Mouse (Mus musculus) ES-Bruce4 (cell line): ENCODE results near the gene Siah3. TPM values are rescaled to one million over a fixed set of nuclear protein-coding genes. Genes with fewer than 3 reads are reported as not detected.
"Not testable (repeated sequence)": the region's sequence is repeated elsewhere in the genome, so short reads cannot be mapped to it uniquely, and the experiment has no call there.

Experiments used
- H3K27ac ChIP-seq: 2 replicates; pipeline ENCODE4 v1.5.1; 2012; ENCODE audit warnings: low read length, inconsistent platforms; ENCODE audit not compliant: insufficient read depth
- H3K27me3 ChIP-seq: 2 replicates; pipeline ENCODE4 v1.6.1; 2012; ENCODE audit warnings: mild to moderate bottlenecking, low read length, inconsistent platforms; ENCODE audit not compliant: control insufficient read depth, poor library complexity, insufficient read depth, severe bottlenecking
- H3K36me3 ChIP-seq: 2 replicates; pipeline ENCODE4 v1.6.1; 2012; ENCODE audit warnings: inconsistent platforms, mild to moderate bottlenecking, low read length, moderate library complexity; ENCODE audit not compliant: control insufficient read depth, poor library complexity, insufficient read depth, severe bottlenecking
- H3K4me1 ChIP-seq: one replicate; pipeline ENCODE4 v1.8.1; 2011; ENCODE audit warnings: low read length; ENCODE audit not compliant: control insufficient read depth, insufficient read depth
- H3K4me3 ChIP-seq: 2 replicates; pipeline ENCODE4 v1.5.1; 2011; ENCODE audit warnings: low read depth, mild to moderate bottlenecking, low read length
- H3K9ac ChIP-seq: 2 replicates; pipeline ENCODE4 v1.6.1; 2012; ENCODE audit warnings: low read depth, mild to moderate bottlenecking, inconsistent platforms; ENCODE audit not compliant: poor library complexity, severe bottlenecking
- H3K9me3 ChIP-seq: replicated peaks from 2 replicates; pipeline ENCODE4 v1.6.1; 2012; ENCODE audit warnings: mild to moderate bottlenecking, low read length, inconsistent platforms; ENCODE audit not compliant: control insufficient read depth, poor library complexity, insufficient read depth, severe bottlenecking
- CTCF ChIP-seq: IDR thresholded peaks from one replicate; pipeline ENCODE4 v1.8.1; 2011; ENCODE audit warnings: low read depth, low read length
- EP300 ChIP-seq: IDR thresholded peaks from 2 replicates; pipeline ENCODE4 v1.6.1; 2011; ENCODE audit warnings: low read depth, low read length; ENCODE audit not compliant: insufficient read depth
- POLR2A ChIP-seq: IDR thresholded peaks from one replicate; pipeline ENCODE4 v1.8.1; 2011; ENCODE audit warnings: low read length; ENCODE audit not compliant: insufficient read depth
- polyA plus RNA-seq: library from polyadenylated mRNA; stranded (reverse); fragments of >200 nt; gene quantifications from 2 replicates; pipeline ENCODE4 v1.2.4, GENCODE M21; 2011; ENCODE audit warnings: low read depth; ENCODE audit not compliant: missing spikeins, insufficient read depth, insufficient read length

The Siah3 gene
- polyA plus RNA-seq, 1 experiment = not detected

- no peaks in the 10 kb centered on the region for H3K27me3 ChIP-seq
- no peak overlapping the region for H3K4me3 ChIP-seq
- no peaks in the 10 kb centered on the region for H3K36me3 ChIP-seq
- H3K27ac ChIP-seq = no peak overlapping the region
- TF ChIP-seq CTCF (no peak), EP300 (no peak), POLR2A (no peak)
- H3K9ac ChIP-seq = no peak overlapping the region
- peaks cover 11% of the 10 kb centered on the region for H3K9me3 ChIP-seq
- no peaks in the 10 kb centered on the region for H3K4me1 ChIP-seq
Measured at GRCm38 (mm10) chr14:75431173-75431786, 24.5 kb upstream of the Siah3 start.

- TF ChIP-seq CTCF (no peak), EP300 (no peak), POLR2A (no peak)
- no peak overlapping the region for H3K27ac ChIP-seq
- H3K9ac ChIP-seq = no peak overlapping the region
- H3K36me3 ChIP-seq = no peaks in the 10 kb centered on the region
- no peaks in the 10 kb centered on the region for H3K27me3 ChIP-seq
- H3K9me3 ChIP-seq = peaks cover 11% of the 10 kb centered on the region
- H3K4me1 ChIP-seq = no peaks in the 10 kb centered on the region
- no peak overlapping the region for H3K4me3 ChIP-seq
Measured at GRCm38 (mm10) chr14:75432850-75433249, 22.9 kb upstream of the Siah3 start.

- Histone ChIP-seq H3K27ac (no peak overlapping the region), H3K9ac (no peak overlapping the region), H3K4me3 (no peak overlapping the region), H3K9me3 (peaks cover 11% of the 10 kb centered on the region), H3K4me1 (no peaks in the 10 kb centered on the region), H3K27me3 (no peaks in the 10 kb centered on the region), H3K36me3 (no peaks in the 10 kb centered on the region)
- TF ChIP-seq POLR2A (no peak), CTCF (no peak), EP300 (no peak)
Measured at GRCm38 (mm10) chr14:75434576-75434975, 21.2 kb upstream of the Siah3 start.

- Histone ChIP-seq H3K4me1 (no peaks in the 10 kb centered on the region), H3K9ac (no peak overlapping the region), H3K27ac (no peak overlapping the region), H3K4me3 (no peak overlapping the region), H3K9me3 (no peaks in the 10 kb centered on the region), H3K36me3 (no peaks in the 10 kb centered on the region), H3K27me3 (no peaks in the 10 kb centered on the region)
- no peak for TF ChIP-seq POLR2A
- no peak for TF ChIP-seq CTCF
Measured at GRCm38 (mm10) chr14:75444486-75445105, 11.2 kb upstream of the Siah3 start.

GRCm38 (mm10) chr14:75445281-75445947 lies 10.4 kb upstream of the Siah3 start:
- no peaks in the 10 kb centered on the region for H3K36me3 ChIP-seq
- H3K9me3 ChIP-seq = no peaks in the 10 kb centered on the region
- no peak overlapping the region for H3K9ac ChIP-seq
- no peaks in the 10 kb centered on the region for H3K27me3 ChIP-seq
- TF ChIP-seq EP300 = no peak
- no peak for TF ChIP-seq CTCF
- TF ChIP-seq POLR2A = no peak
- no peak overlapping the region for H3K27ac ChIP-seq
- H3K4me1 ChIP-seq = no peaks in the 10 kb centered on the region
- H3K4me3 ChIP-seq = no peak overlapping the region

- TF ChIP-seq POLR2A (no peak), CTCF (no peak), EP300 (no peak)
- Histone ChIP-seq H3K4me1 (no peaks in the 10 kb centered on the region), H3K9me3 (no peaks in the 10 kb centered on the region), H3K27me3 (no peaks in the 10 kb centered on the region), H3K36me3 (no peaks in the 10 kb centered on the region), H3K9ac (no peak overlapping the region), H3K27ac (no peak overlapping the region), H3K4me3 (no peak overlapping the region)
Measured at GRCm38 (mm10) chr14:75445948-75446281, 9.9 kb upstream of the Siah3 start.

- not testable (repeated sequence) for H3K27me3 ChIP-seq, H3K27ac ChIP-seq, H3K9ac ChIP-seq, H3K9me3 ChIP-seq, H3K36me3 ChIP-seq, H3K4me3 ChIP-seq, H3K4me1 ChIP-seq
Measured at GRCm38 (mm10) chr14:75446314-75446713, 9.5 kb upstream of the Siah3 start.
